Mouse (Mus musculus) ovary, postnatal 36 days (tissue): ENCODE results near the gene Filip1.

Experiments
- DNase-seq: peaks from one replicate; pipeline ENCODE4 v3.0.0; 2022; ENCODE audit warnings: low spot score, mixed read lengths

Gene Filip1

GRCm38 (mm10) chr9:79947973-79948372 lies 64.7 kb downstream of the Filip1 start:
- DNase-seq: no peak

GRCm38 (mm10) chr9:79947414-79947813 lies 65.2 kb downstream of the Filip1 start:
- no peak for DNase-seq

- no peak for DNase-seq
Observed at GRCm38 (mm10) chr9:79944872-79945271, 67.8 kb downstream of the Filip1 start.

- no peak for DNase-seq
Observed at GRCm38 (mm10) chr9:79943986-79944385, 68.7 kb downstream of the Filip1 start.

- no peak for DNase-seq
Observed at GRCm38 (mm10) chr9:79938416-79939206, 74.0 kb downstream of the Filip1 start.

GRCm38 (mm10) chr9:79937570-79937969 lies 75.1 kb downstream of the Filip1 start:
- no peak for DNase-seq

GRCm38 (mm10) chr9:79932578-79932977 lies 80.1 kb downstream of the Filip1 start:
- DNase-seq: no peak

- no peak for DNase-seq
Observed at GRCm38 (mm10) chr9:79928092-79928491, 84.6 kb downstream of the Filip1 start.

GRCm38 (mm10) chr9:79927156-79927870 lies 85.3 kb downstream of the Filip1 start:
- no peak for DNase-seq

- no peak for DNase-seq
Observed at GRCm38 (mm10) chr9:79926464-79927155, 86.0 kb downstream of the Filip1 start.

- DNase-seq: no peak
Observed at GRCm38 (mm10) chr9:79925950-79926349, 86.7 kb downstream of the Filip1 start.

- no peak for DNase-seq
Observed at GRCm38 (mm10) chr9:79923262-79923661, 89.4 kb downstream of the Filip1 start.

GRCm38 (mm10) chr9:79922493-79922760 lies 90.2 kb downstream of the Filip1 start:
- DNase-seq: no peak

- no peak for DNase-seq
Observed at GRCm38 (mm10) chr9:79921701-79922492, 90.8 kb downstream of the Filip1 start.

GRCm38 (mm10) chr9:79920540-79920933 lies 92.1 kb downstream of the Filip1 start:
- DNase-seq: no peak

GRCm38 (mm10) chr9:79919750-79920539 lies 92.7 kb downstream of the Filip1 start:
- DNase-seq: no peak

- DNase-seq: no peak
Observed at GRCm38 (mm10) chr9:79919303-79919721, 93.3 kb downstream of the Filip1 start.

GRCm38 (mm10) chr9:79918325-79919117 lies 94.1 kb downstream of the Filip1 start:
- DNase-seq: no peak

GRCm38 (mm10) chr9:79914276-79914675 lies 98.4 kb downstream of the Filip1 start:
- no peak for DNase-seq

- DNase-seq: no peak
Observed at GRCm38 (mm10) chr9:79912971-79913370, 99.7 kb downstream of the Filip1 start.

GRCm38 (mm10) chr9:79910166-79910565 lies 102.5 kb downstream of the Filip1 start:
- no peak for DNase-seq
